Mouse (Mus musculus): ENCODE measurements around the gene Magea8. TPM values are rescaled to one million over a fixed set of nuclear protein-coding genes. Genes with fewer than 3 reads are reported as not detected.

The Magea8 gene
- not detected for polyA plus RNA-seq (2014; fragmentation: Illumina TruSeq; extraction: RNeasy Lipid Tissue Mini Kit (QIAGEN cat#74804); ENCODE audit: low read depth, low replicate concordance)

DNA sequence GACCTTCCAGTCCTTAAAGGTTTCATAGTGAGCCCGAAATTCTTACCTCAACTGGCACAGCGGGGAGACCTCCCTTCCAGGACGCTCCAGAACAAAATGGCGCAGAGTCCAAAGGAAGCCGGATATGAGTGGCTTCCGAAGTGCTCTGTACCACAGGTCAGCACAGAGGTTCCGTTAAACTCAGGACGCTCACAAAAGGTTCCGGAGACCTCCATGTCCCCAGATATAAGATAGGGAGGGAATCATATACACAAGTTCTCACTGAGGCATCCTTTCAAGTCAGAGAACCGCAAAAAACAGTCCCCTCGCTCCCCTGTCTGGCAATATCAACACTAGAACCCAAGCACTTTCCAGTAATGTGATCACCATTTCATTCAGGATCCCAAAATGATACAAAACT lies at the start of gene Magea8:
TSS of gene Magea8 (minus strand) at position 101 of the 400 bp plus-strand sequence.

DNA sequence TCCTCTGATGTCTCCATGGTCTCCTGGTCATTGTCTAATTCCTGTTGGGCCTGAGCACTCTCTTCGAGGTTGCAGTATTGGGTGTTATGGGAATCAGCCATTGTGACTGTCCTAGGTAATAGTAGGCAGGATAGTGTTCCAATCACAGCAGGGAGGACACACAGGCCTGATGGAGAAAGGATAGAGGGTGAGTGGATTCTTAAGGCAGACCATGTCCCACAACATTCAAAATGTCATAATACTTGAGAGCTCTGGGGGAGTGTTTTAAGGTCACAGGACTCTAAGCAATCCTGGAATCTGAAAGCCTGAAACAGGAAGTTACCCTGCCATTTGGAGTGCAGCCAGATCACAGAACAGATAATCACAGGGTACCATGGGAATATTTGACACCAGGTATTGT lies 46.2 kb downstream of the Magea8 start, which contains the start of gene Magea3:
TSS of gene Magea3 (minus strand) at position 101 of the 400 bp plus-strand sequence.

DNA sequence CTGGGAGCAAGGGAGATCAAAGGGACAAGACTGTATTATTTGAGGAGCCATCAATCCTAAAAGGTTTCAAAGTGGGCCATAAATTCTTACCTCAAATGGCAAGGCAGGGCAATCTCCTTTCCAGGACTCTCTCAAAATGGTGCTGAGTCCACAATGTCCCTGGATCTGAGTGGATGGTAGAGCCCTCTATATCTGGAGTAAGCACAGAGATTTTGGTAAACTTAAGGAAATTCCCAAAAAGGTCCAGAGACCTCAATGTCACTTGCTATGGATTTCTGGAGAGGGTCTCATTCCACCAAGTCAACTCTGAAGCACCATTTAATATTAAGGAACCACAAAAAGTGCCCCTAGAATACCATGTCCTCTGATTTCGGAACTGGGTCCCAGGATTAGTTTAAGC lies 59.8 kb downstream of the Magea8 start, which contains the start of gene Magea6:
TSS of gene Magea6 (minus strand) at position 101 of the 400 bp plus-strand sequence.

Other genes starting within 250 kb of the Magea8 start
- not detected for gene Cldn34b1, start 105.6 kb downstream of the Magea8 start, polyA plus RNA-seq (2014; fragmentation: Illumina TruSeq; extraction: RNeasy Lipid Tissue Mini Kit (QIAGEN cat#74804); ENCODE audit: low read depth, low replicate concordance)
- not detected for gene Magea6, start 59.9 kb downstream of the Magea8 start, polyA plus RNA-seq (2014; fragmentation: Illumina TruSeq; extraction: RNeasy Lipid Tissue Mini Kit (QIAGEN cat#74804); ENCODE audit: low read depth, low replicate concordance)
- not detected for gene Magea3, start 46.3 kb downstream of the Magea8 start, polyA plus RNA-seq (2014; fragmentation: Illumina TruSeq; extraction: RNeasy Lipid Tissue Mini Kit (QIAGEN cat#74804); ENCODE audit: low read depth, low replicate concordance)
- gene Magea5, start 67.3 kb upstream of the Magea8 start, polyA plus RNA-seq (2014; fragmentation: Illumina TruSeq; extraction: RNeasy Lipid Tissue Mini Kit (QIAGEN cat#74804); ENCODE audit: low read depth, low replicate concordance), result not detected
- gene Magea1, start 93.9 kb upstream of the Magea8 start, polyA plus RNA-seq (2014; fragmentation: Illumina TruSeq; extraction: RNeasy Lipid Tissue Mini Kit (QIAGEN cat#74804); ENCODE audit: low read depth, low replicate concordance), result not detected
- gene Magea2, start 97.8 kb upstream of the Magea8 start, polyA plus RNA-seq (2014; fragmentation: Illumina TruSeq; extraction: RNeasy Lipid Tissue Mini Kit (QIAGEN cat#74804); ENCODE audit: low read depth, low replicate concordance), result not detected
- gene Cldn34b2, start 132.6 kb upstream of the Magea8 start, polyA plus RNA-seq (2014; fragmentation: Illumina TruSeq; extraction: RNeasy Lipid Tissue Mini Kit (QIAGEN cat#74804); ENCODE audit: low read depth, low replicate concordance), result not detected
- gene Sat1, start 220.6 kb upstream of the Magea8 start, polyA plus RNA-seq (2014; fragmentation: Illumina TruSeq; extraction: RNeasy Lipid Tissue Mini Kit (QIAGEN cat#74804); ENCODE audit: low read depth, low replicate concordance), result 513 TPM